Mouse (Mus musculus) spleen, adult 2 months (tissue): Measurements from ENCODE around the gene Rnaseh2b.

Source experiments
- CTCF ChIP-seq: fragments of 200-500 bp; IDR thresholded peaks from 2 replicates; pipeline ENCODE4 v1.5.1; 2011; ENCODE audit warnings: mild to moderate bottlenecking, inconsistent platforms; ENCODE audit not compliant: insufficient read depth, insufficient read length, insufficient replicate concordance; ENCODE audit errors: extremely low read depth
- POLR2A ChIP-seq: fragments of 200-500 bp; IDR thresholded peaks from 2 replicates; pipeline ENCODE4 v1.6.1; 2011; ENCODE audit warnings: low read depth, low read length, inconsistent platforms

GRCm38 (mm10) chr14:62292166-62292487 lies 262 bp upstream of the Rnaseh2b start:
- TF ChIP-seq CTCF = no peak
- no peak for TF ChIP-seq POLR2A
